Mouse (Mus musculus): ENCODE data around the gene Ptgdr.
"Not testable (repeated sequence)": the region's sequence is repeated elsewhere in the genome, so short reads cannot be mapped to it uniquely, and the experiment has no call there.

The Ptgdr gene

GRCm38 (mm10) chr14:44858868-44859613, at the start of gene Ptgdr:
Ptgdr (minus strand) TSS chr14:44859375.
- no peak for DNase-seq (ENCODE audit: low spot score)

GRCm38 (mm10) chr14:44907774-44908173, 48.6 kb upstream of the Ptgdr start:
- no peak for DNase-seq (ENCODE audit: low spot score)

GRCm38 (mm10) chr14:44904199-44904598, 45.0 kb upstream of the Ptgdr start:
- no peak for DNase-seq (ENCODE audit: low spot score)

GRCm38 (mm10) chr14:44901735-44902134, 42.6 kb upstream of the Ptgdr start:
- DNase-seq (ENCODE audit: low spot score) = not testable (repeated sequence)

GRCm38 (mm10) chr14:44891387-44892132, 32.4 kb upstream of the Ptgdr start:
- no peak for DNase-seq (ENCODE audit: low spot score)

- DNase-seq (ENCODE audit: low spot score) = no peak
Observed at GRCm38 (mm10) chr14:44869686-44870085, 10.5 kb upstream of the Ptgdr start.

- no peak for DNase-seq (ENCODE audit: low spot score)
Observed at GRCm38 (mm10) chr14:44865661-44866060, 6.5 kb upstream of the Ptgdr start.

GRCm38 (mm10) chr14:44863086-44863485, 3.9 kb upstream of the Ptgdr start:
- no peak for DNase-seq (ENCODE audit: low spot score)

GRCm38 (mm10) chr14:44861161-44861560, 2.0 kb upstream of the Ptgdr start:
- no peak for DNase-seq (ENCODE audit: low spot score)

GRCm38 (mm10) chr14:44858372-44858771, 803 bp downstream of the Ptgdr start:
- DNase-seq (ENCODE audit: low spot score) = no peak

- not testable (repeated sequence) for DNase-seq (ENCODE audit: low spot score)
Observed at GRCm38 (mm10) chr14:44850637-44851036, 8.5 kb downstream of the Ptgdr start.

- no peak for DNase-seq (ENCODE audit: low spot score)
Observed at GRCm38 (mm10) chr14:44847740-44848139, 11.4 kb downstream of the Ptgdr start.

- no peak for DNase-seq (ENCODE audit: low spot score)
Observed at GRCm38 (mm10) chr14:44846558-44847263, 12.5 kb downstream of the Ptgdr start.

GRCm38 (mm10) chr14:44843768-44844755, 15.1 kb downstream of the Ptgdr start:
- no peak for DNase-seq (ENCODE audit: low spot score)

GRCm38 (mm10) chr14:44838685-44839084, 20.5 kb downstream of the Ptgdr start:
- DNase-seq (ENCODE audit: low spot score) = no peak

GRCm38 (mm10) chr14:44835132-44835531, 24.0 kb downstream of the Ptgdr start:
- no peak for DNase-seq (ENCODE audit: low spot score)

- DNase-seq (ENCODE audit: low spot score) = not testable (repeated sequence)
Observed at GRCm38 (mm10) chr14:44834134-44834533, 25.0 kb downstream of the Ptgdr start.

GRCm38 (mm10) chr14:44833096-44833495, 26.1 kb downstream of the Ptgdr start:
- DNase-seq (ENCODE audit: low spot score) = not testable (repeated sequence)

GRCm38 (mm10) chr14:44827736-44828135, 31.4 kb downstream of the Ptgdr start:
- DNase-seq (ENCODE audit: low spot score) = no peak

GRCm38 (mm10) chr14:44821177-44822057, 37.8 kb downstream of the Ptgdr start:
- no peak for DNase-seq (ENCODE audit: low spot score)
